Mouse (Mus musculus): ENCODE data around the gene Gfpt1. TPM values are rescaled to one million over a fixed set of nuclear protein-coding genes. Genes with fewer than 3 reads are reported as not detected.
A peak's percentile ranks its signal among the peaks of the same experiment; 100 is the strongest.

Gfpt1 gene
- polyA plus RNA-seq, 1 experiment from 2014 or later, result 31.9 TPM

DNA sequence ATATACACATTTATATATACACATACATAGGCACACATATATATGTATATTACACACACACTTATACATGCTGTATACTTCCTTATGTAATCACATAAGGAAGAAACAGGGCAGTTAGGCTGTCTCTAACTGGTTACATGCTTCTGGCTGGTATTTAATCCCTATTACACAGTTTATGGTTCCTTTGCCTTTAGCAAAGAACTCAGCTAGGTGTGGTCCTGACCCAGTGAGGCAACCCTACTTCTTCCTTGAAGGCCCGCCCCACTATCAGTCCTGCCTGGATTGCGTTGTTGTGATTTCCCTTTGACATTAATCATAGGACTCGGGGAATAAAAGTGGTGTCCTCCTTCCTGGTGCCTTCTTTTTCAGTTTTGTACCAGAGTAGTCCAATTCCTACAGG lies 8.3 kb upstream of the Gfpt1 start:
- no peaks in the 10 kb centered on the region for H3K9me3 ChIP-seq (ENCODE audit: control insufficient read depth, low read depth, low read length)
- H3K36me3 ChIP-seq (ENCODE audit: control insufficient read depth, insufficient read depth, low read length), result no peaks in the 10 kb centered on the region; the same call in 1 of the 2 replicates
- no peak overlapping the region for H3K9ac ChIP-seq (replicated peaks; ENCODE audit: low read depth, low read length)
- H3K27me3 ChIP-seq (ENCODE audit: control insufficient read depth, insufficient read depth, low read length), result no peaks in the 10 kb centered on the region
- no peak overlapping the region for H3K27ac ChIP-seq (ENCODE audit: low read length)
- H3K4me2 ChIP-seq (replicated peaks; ENCODE audit: low read depth, low read length), result no peak overlapping the region
- H3K4me1 ChIP-seq (ENCODE audit: control insufficient read depth, insufficient read depth, low read length), result no peaks in the 10 kb centered on the region
- WGBS, result 77% methylated on average over 3 of the region's 3 CpGs
- ATAC-seq (ENCODE audit: insufficient number of reproducible peaks, insufficient read depth, low FRiP score, low read depth), result no peak
- no peak overlapping the region for H3K4me3 ChIP-seq (ENCODE audit: low read depth, low read length)

- WGBS, result 84% methylated on average over 10 of the region's 10 CpGs
- H3K4me1 ChIP-seq (ENCODE audit: control insufficient read depth, insufficient read depth, low read length), result no peaks in the 10 kb centered on the region
- no peak overlapping the region for H3K4me2 ChIP-seq (replicated peaks; ENCODE audit: low read depth, low read length)
- no peak for ATAC-seq (ENCODE audit: insufficient number of reproducible peaks, insufficient read depth, low FRiP score, low read depth)
- no peak overlapping the region for H3K9ac ChIP-seq (replicated peaks; ENCODE audit: low read depth, low read length)
- H3K27ac ChIP-seq (ENCODE audit: low read length), result no peak overlapping the region
- no peak overlapping the region for H3K4me3 ChIP-seq (ENCODE audit: low read depth, low read length)
- H3K36me3 ChIP-seq (ENCODE audit: control insufficient read depth, insufficient read depth, low read length), result no peaks in the 10 kb centered on the region
- H3K9me3 ChIP-seq (ENCODE audit: control insufficient read depth, low read depth, low read length), result no peaks in the 10 kb centered on the region
- H3K27me3 ChIP-seq (ENCODE audit: control insufficient read depth, insufficient read depth, low read length), result no peaks in the 10 kb centered on the region
These were observed 4.6 kb upstream of the Gfpt1 start for GRCm38 (mm10) chr6:87037826-87038620.

- H3K9me3 ChIP-seq (ENCODE audit: control insufficient read depth, low read depth, low read length), result no peaks in the 10 kb centered on the region
- no peak for ATAC-seq (ENCODE audit: insufficient number of reproducible peaks, insufficient read depth, low FRiP score, low read depth)
These were observed 3.5 kb upstream of the Gfpt1 start for GRCm38 (mm10) chr6:87039161-87039560.

GRCm38 (mm10) chr6:87040971-87041370 lies 1.7 kb upstream of the Gfpt1 start:
- no peak overlapping the region for H3K4me3 ChIP-seq (ENCODE audit: low read depth, low read length)
- peaks cover 8% of the 10 kb centered on the region for H3K4me1 ChIP-seq (ENCODE audit: control insufficient read depth, insufficient read depth, low read length)
- H3K4me2 ChIP-seq (replicated peaks; ENCODE audit: low read depth, low read length), result no peak overlapping the region
- ATAC-seq (ENCODE audit: insufficient number of reproducible peaks, insufficient read depth, low FRiP score, low read depth), result no peak
- peak overlapping the region; percentile 27; the same call in 1 of the 2 replicates for H3K27ac ChIP-seq (ENCODE audit: low read length)
- WGBS, result 73% methylated on average over 4 of the region's 4 CpGs
- no peaks in the 10 kb centered on the region for H3K27me3 ChIP-seq (ENCODE audit: control insufficient read depth, insufficient read depth, low read length)
- no peaks in the 10 kb centered on the region for H3K9me3 ChIP-seq (ENCODE audit: control insufficient read depth, low read depth, low read length)
- no peak overlapping the region for H3K9ac ChIP-seq (replicated peaks; ENCODE audit: low read depth, low read length)
- H3K36me3 ChIP-seq (ENCODE audit: control insufficient read depth, insufficient read depth, low read length), result no peaks in the 10 kb centered on the region

More at GRCm38 (mm10) chr6:87039161-87039560, 3.5 kb upstream of the Gfpt1 start:
- WGBS, result 81% methylated on average over 8 of the region's 8 CpGs
- Histone ChIP-seq H3K27ac (ENCODE audit: low read length) (no peak overlapping the region), H3K36me3 (ENCODE audit: control insufficient read depth, insufficient read depth, low read length) (no peaks in the 10 kb centered on the region), H3K4me1 (ENCODE audit: control insufficient read depth, insufficient read depth, low read length) (peaks cover 8% of the 10 kb centered on the region), H3K9ac (replicated peaks; ENCODE audit: low read depth, low read length) (no peak overlapping the region), H3K4me3 (ENCODE audit: low read depth, low read length) (no peak overlapping the region), H3K4me2 (replicated peaks; ENCODE audit: low read depth, low read length) (no peak overlapping the region), H3K27me3 (ENCODE audit: control insufficient read depth, insufficient read depth, low read length) (no peaks in the 10 kb centered on the region)

DNA sequence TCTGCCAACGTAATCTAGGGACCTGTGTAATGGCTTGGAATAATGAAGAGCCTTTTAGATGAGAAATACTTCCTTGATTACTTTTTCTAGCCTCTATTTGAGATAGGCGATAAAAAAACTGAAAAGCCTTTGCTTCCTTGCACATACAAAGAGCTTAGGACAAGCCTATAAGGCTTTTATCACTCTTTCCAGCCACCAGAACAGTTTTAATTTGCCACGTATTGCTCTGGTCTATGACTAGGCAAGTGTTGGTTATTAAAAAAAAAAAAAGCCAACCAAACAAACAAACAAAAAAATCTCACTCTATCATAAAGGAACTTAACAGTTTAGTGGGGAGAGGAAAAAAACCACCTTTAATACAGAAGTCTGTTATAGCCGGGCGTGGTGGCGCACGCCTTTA lies 1.2 kb upstream of the Gfpt1 start:
- Histone ChIP-seq H3K4me3 (ENCODE audit: low read depth, low read length) (peak overlapping the region; percentile 85; the same call in 1 of the 2 replicates), H3K27me3 (ENCODE audit: control insufficient read depth, insufficient read depth, low read length) (no peaks in the 10 kb centered on the region), H3K4me1 (ENCODE audit: control insufficient read depth, insufficient read depth, low read length) (peaks cover 8% of the 10 kb centered on the region), H3K36me3 (ENCODE audit: control insufficient read depth, insufficient read depth, low read length) (no peaks in the 10 kb centered on the region), H3K9ac (replicated peaks; ENCODE audit: low read depth, low read length) (no peak overlapping the region), H3K27ac (ENCODE audit: low read length) (peak overlapping the region; percentile 100; the same call in 1 of the 2 replicates), H3K4me2 (replicated peaks; ENCODE audit: low read depth, low read length) (no peak overlapping the region), H3K9me3 (ENCODE audit: control insufficient read depth, low read depth, low read length) (no peaks in the 10 kb centered on the region)
- no peak for ATAC-seq (ENCODE audit: insufficient number of reproducible peaks, insufficient read depth, low FRiP score, low read depth)
- WGBS, result 86% methylated on average over 7 of the region's 7 CpGs

DNA sequence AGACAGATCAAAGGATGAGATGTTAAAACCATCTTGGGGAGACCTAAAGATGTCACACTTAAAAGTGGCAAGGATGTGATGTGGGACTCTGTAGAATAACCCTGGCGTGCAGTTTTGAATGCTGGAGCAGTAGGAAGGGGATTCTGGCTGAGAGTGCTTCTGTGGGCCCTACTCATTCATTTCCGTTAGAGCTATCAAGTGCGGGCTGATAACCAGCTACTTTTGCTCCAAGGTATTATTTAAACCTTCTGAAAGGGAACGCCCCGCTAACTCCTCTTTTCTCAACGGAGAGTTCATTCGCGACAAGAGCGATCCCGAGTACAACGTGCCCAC lies 676 bp upstream of the Gfpt1 start:
- H3K27ac ChIP-seq (ENCODE audit: low read length), result peak overlapping the region; percentile 100
- H3K9ac ChIP-seq (replicated peaks; ENCODE audit: low read depth, low read length), result peak overlapping the region; percentile 69
- peak overlapping the region; percentile 60 for H3K4me2 ChIP-seq (replicated peaks; ENCODE audit: low read depth, low read length)
- peak; percentile 8; the same call in 1 of the 2 replicates for ATAC-seq (ENCODE audit: insufficient number of reproducible peaks, insufficient read depth, low FRiP score, low read depth)
- no peaks in the 10 kb centered on the region; the same call in 1 of the 2 replicates for H3K36me3 ChIP-seq (ENCODE audit: control insufficient read depth, insufficient read depth, low read length)
- no peaks in the 10 kb centered on the region for H3K27me3 ChIP-seq (ENCODE audit: control insufficient read depth, insufficient read depth, low read length)
- 0% methylated on average over 11 of the region's 11 CpGs for WGBS
- H3K4me1 ChIP-seq (ENCODE audit: control insufficient read depth, insufficient read depth, low read length), result peaks cover 8% of the 10 kb centered on the region
- H3K9me3 ChIP-seq (ENCODE audit: control insufficient read depth, low read depth, low read length), result no peaks in the 10 kb centered on the region
- H3K4me3 ChIP-seq (ENCODE audit: low read depth, low read length), result peak overlapping the region; percentile 85

DNA sequence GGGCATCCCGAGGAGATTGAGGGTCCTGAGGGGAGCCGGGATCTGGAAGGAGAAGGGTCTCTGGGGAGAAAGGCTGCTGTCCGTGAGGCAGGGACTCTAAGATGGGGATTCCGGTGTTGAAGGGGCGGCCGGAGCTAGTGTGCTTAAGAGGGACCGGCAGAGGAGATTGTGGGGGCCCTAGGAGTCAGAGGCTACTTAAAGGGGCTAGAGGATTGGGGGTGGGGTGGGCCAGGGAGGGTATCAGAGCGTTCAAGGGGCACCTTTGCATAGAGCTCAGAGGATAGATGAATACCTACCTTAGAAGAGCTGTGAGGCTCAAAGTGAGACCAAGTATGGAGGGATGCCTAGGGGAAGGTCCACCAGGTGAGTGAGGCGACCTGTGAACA lies 478 bp downstream of the Gfpt1 start:
- under 1% methylated on average over 9 of the region's 9 CpGs for WGBS
- peaks cover 1% of the 10 kb centered on the region; the same call in 1 of the 2 replicates for H3K36me3 ChIP-seq (ENCODE audit: control insufficient read depth, insufficient read depth, low read length)
- no peaks in the 10 kb centered on the region for H3K9me3 ChIP-seq (ENCODE audit: control insufficient read depth, low read depth, low read length)
- H3K9ac ChIP-seq (replicated peaks; ENCODE audit: low read depth, low read length), result peak overlapping the region; percentile 89
- peak overlapping the region; percentile 85 for H3K4me3 ChIP-seq (ENCODE audit: low read depth, low read length)
- H3K27me3 ChIP-seq (ENCODE audit: control insufficient read depth, insufficient read depth, low read length), result no peaks in the 10 kb centered on the region
- no peak overlapping the region; the same call in 1 of the 2 replicates for H3K27ac ChIP-seq (ENCODE audit: low read length)
- peaks cover 8% of the 10 kb centered on the region for H3K4me1 ChIP-seq (ENCODE audit: control insufficient read depth, insufficient read depth, low read length)
- peak overlapping the region; percentile 73 for H3K4me2 ChIP-seq (replicated peaks; ENCODE audit: low read depth, low read length)
- no peak for ATAC-seq (ENCODE audit: insufficient number of reproducible peaks, insufficient read depth, low FRiP score, low read depth)

DNA sequence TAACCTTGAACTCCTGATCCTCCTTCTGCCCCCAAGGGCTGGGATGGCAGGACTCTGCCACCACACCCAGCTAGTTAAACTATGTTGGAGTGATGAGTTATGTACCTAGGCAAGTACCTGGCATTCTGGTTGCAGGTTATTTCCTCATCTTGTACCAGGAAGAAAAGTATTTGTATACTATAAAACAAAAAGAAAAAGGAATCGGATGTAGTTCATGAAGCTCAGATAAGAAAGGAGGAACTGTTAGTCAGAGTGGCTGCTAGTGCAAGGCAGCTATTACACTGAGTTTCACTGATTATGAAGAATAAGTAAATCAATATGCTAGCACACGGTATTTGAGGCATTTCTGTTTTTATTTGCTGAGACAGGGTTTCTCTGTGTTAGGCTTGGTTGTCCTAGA lies 2.2 kb downstream of the Gfpt1 start:
- ATAC-seq (ENCODE audit: insufficient number of reproducible peaks, insufficient read depth, low FRiP score, low read depth), result no peak
- Histone ChIP-seq H3K4me2 (replicated peaks; ENCODE audit: low read depth, low read length) (no peak overlapping the region), H3K4me3 (ENCODE audit: low read depth, low read length) (no peak overlapping the region), H3K9ac (replicated peaks; ENCODE audit: low read depth, low read length) (no peak overlapping the region), H3K27me3 (ENCODE audit: control insufficient read depth, insufficient read depth, low read length) (no peaks in the 10 kb centered on the region), H3K27ac (ENCODE audit: low read length) (no peak overlapping the region), H3K9me3 (ENCODE audit: control insufficient read depth, low read depth, low read length) (no peaks in the 10 kb centered on the region), H3K36me3 (ENCODE audit: control insufficient read depth, insufficient read depth, low read length) (peaks cover 2% of the 10 kb centered on the region; the same call in 1 of the 2 replicates), H3K4me1 (ENCODE audit: control insufficient read depth, insufficient read depth, low read length) (peaks cover 8% of the 10 kb centered on the region)
- WGBS, result 78% methylated on average over 2 of the region's 2 CpGs

All from stomach, embryonic 14.5 days (tissue).